Mouse (Mus musculus) embryonic facial prominence, embryonic 10.5 days (tissue): ENCODE data around the gene Grap2. TPM values are rescaled to one million over a fixed set of nuclear protein-coding genes. Genes with fewer than 3 reads are reported as not detected.

Source experiments
- DNase-seq: peaks from one replicate; pipeline ENCODE4 v3.0.0-alpha.2; 2017; ENCODE audit warnings: low spot score
- H3K27ac ChIP-seq: fragments of 300-500 bp; sonication (generic); replicated peaks from 2 replicates; pipeline ENCODE4 v1.5.1; 2016; ENCODE audit warnings: mild to moderate bottlenecking
- H3K27me3 ChIP-seq: fragments of 300-500 bp; sonication (generic); replicated peaks from 2 replicates; pipeline ENCODE4 v1.6.1; 2016; ENCODE audit warnings: low read depth, mild to moderate bottlenecking; ENCODE audit not compliant: poor library complexity, severe bottlenecking
- H3K36me3 ChIP-seq: fragments of 300-500 bp; sonication (generic); replicated peaks from 2 replicates; pipeline ENCODE4 v1.6.1; 2016; ENCODE audit warnings: mild to moderate bottlenecking, moderate library complexity
- H3K4me1 ChIP-seq: fragments of 300-500 bp; sonication (generic); 2 replicates; pipeline ENCODE4 v1.6.1; 2016
- H3K4me3 ChIP-seq: fragments of 300-500 bp; sonication (generic); 2 replicates; pipeline ENCODE4 v1.5.1; 2016; ENCODE audit warnings: mild to moderate bottlenecking, moderate library complexity
- H3K9me3 ChIP-seq: fragments of 300-500 bp; sonication (generic); 2 replicates; pipeline ENCODE4 v1.6.1; 2016; ENCODE audit warnings: mild to moderate bottlenecking
- WGBS: fragments of 180-500 bp; shearing (Covaris S2); methylation state at CpG from one replicate; pipeline ENCODE4 v1.1.7; 2016; 5-methylcytosine and 5-hydroxymethylcytosine counted together
- microRNA-seq: library from miRNA; unstranded; fragments of <30 nt; microRNA quantifications from one replicate; pipeline ENCODE4, GENCODE M21; 2017
- polyA plus RNA-seq: library from polyadenylated mRNA; unstranded; fragments of >200 nt; fragmentation: Nextera tagmentation; extraction: Ambion mirVana; gene quantifications from 2 replicates; pipeline ENCODE4 v1.2.1, GENCODE M21; 2016

The Grap2 gene
- polyA plus RNA-seq, 1 experiment from 2014 or later = 1.0 TPM

DNA sequence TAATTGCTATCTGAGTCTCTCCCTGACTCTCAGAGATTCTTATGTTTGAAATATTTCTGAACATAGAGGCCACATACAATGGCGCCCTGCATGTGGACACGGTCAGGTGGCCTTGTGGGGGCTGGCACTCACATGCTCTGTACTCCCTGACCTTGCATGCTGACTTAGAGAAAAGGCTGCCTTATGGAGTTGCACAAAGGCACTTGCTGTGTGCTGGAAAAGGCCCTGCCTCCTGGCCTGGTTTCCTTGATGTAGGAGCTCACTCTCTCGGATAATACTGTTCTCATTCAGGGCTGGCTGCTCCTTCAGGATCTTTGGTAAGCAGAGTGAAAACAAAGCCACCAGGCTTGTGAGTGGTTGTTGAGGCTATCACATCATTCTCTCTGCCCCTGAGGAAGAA, 111.6 kb downstream of the Grap2 start:
- peaks cover 62% of the 10 kb centered on the region for H3K4me1 ChIP-seq
- H3K9me3 ChIP-seq = no peaks in the 10 kb centered on the region
- no peak for DNase-seq
- H3K27ac ChIP-seq = peak overlapping the region; percentile 11
- H3K27me3 ChIP-seq = peaks cover 24% of the 10 kb centered on the region; the same call in 1 of the 2 replicates
- H3K36me3 ChIP-seq = no peaks in the 10 kb centered on the region
- no peak overlapping the region for H3K4me3 ChIP-seq
- WGBS = 55% methylated on average over 3 of the region's 3 CpGs

DNA sequence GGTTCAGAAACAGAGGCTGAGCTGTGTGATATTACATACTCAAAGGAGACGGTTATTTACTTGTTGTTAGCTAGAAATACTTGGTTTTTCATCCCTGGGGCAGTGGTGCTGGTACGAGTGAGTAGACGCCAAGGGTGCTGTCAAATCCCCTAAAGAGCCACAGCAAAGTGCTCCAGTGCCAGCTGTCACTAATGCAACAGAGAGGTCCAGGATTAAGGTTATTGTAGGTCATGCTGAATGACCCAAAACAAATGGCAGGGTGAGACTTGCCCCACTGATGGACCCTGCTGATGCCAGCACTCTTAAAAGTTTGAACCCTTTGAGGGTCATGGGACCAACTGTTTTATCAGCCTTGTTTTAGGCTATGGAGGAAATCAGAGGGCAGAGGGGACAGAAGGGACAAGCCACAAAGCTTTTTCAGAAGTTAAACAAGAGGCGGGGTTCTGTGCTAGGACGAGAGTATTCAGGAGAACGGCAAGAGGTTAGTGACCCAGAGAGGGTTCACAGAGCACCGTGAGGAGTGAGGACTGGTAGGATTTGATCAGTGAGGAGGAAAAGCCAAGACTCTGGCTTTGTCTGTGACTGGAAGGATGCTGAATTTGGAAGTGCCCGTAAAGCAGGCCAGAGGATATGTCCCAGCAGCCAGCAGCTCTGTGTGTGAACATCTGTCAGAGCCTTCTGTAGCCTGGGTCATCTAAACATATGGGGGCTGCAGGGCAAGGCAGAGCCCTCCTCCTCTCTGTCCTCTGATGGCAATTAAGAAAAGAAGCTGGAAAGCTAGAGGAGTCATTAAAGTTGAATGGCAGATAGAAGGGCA, 112.6 kb downstream of the Grap2 start:
- peaks cover 24% of the 10 kb centered on the region; the same call in 1 of the 2 replicates for H3K27me3 ChIP-seq
- H3K27ac ChIP-seq = peak overlapping the region; percentile 14; the same call in 1 of the 2 replicates
- no peaks in the 10 kb centered on the region for H3K9me3 ChIP-seq
- H3K36me3 ChIP-seq = no peaks in the 10 kb centered on the region
- no peak for DNase-seq
- WGBS = 21% methylated on average over 8 of the region's 8 CpGs
- 0 out of 2 replicates have a peak overlapping the region, but pooled peaks have one; percentile 16 for H3K4me3 ChIP-seq
- H3K4me1 ChIP-seq = peaks cover 54% of the 10 kb centered on the region

DNA sequence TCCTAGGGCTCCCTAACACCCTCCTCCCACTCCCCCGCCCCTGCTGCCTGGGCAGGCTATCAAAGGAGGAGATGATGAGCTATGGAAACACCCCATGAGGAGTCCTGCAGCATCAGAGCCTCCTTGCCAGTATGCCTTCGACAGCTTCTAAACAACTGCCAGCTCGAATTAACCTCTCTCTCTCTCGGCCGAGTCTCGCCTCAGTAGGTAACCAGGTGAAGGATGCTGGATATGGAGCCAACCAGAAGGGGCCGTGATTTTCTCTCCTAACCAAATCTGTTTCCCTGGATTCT, 113.2 kb downstream of the Grap2 start:
- Histone ChIP-seq H3K4me1 (peaks cover 48% of the 10 kb centered on the region), H3K4me3 (no peak overlapping the region), H3K27me3 (peaks cover 20% of the 10 kb centered on the region; the same call in 1 of the 2 replicates), H3K9me3 (no peaks in the 10 kb centered on the region), H3K27ac (peak overlapping the region; percentile 14; the same call in 1 of the 2 replicates), H3K36me3 (no peaks in the 10 kb centered on the region)
- WGBS = 42% methylated on average over 7 of the region's 7 CpGs
- no peak for DNase-seq

DNA sequence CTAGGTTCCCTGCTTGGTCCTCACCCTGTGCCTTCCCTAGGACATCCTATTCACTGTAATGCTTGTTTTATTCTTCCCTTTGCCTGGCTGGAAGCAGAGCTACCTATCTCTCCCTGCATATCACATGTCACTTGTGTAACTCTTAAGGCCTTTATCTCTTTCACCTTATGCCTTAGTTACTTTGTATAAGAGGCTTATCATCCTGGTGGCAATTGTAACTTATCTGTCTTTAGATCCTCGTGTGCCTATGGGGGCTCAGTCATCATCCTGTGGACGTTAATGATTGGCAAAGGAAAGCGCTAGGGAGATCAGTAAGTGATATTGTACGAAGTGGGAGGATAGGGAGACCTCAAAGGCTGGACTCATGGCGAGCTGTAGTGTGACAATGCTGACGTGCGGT, 116.1 kb downstream of the Grap2 start:
- Histone ChIP-seq H3K4me1 (peaks cover 41% of the 10 kb centered on the region), H3K27me3 (peaks cover 25% of the 10 kb centered on the region; the same call in 1 of the 2 replicates), H3K36me3 (no peaks in the 10 kb centered on the region), H3K27ac (no peak overlapping the region), H3K9me3 (no peaks in the 10 kb centered on the region), H3K4me3 (no peak overlapping the region)
- DNase-seq = no peak
- 78% methylated on average over 7 of the region's 7 CpGs for WGBS

DNA sequence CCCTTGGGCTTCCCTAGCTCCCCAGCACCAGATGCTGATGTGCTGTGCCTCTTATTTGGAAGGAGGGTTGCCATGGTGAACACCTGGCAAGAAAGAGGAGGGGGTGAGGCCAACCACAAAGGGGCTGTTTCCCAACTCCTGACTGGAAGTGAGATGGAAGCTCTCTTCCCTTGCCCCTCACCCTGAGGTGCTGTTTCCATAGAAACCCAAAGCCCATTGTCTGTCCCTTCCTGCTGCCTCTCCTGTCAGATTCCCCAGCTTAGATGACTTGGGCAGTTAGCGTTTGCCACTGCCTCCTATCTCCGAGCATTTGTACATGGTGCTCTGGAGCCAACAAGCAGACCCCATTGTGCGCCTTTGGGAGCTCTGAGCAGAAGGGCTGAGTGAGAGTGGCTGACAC, 121.1 kb downstream of the Grap2 start:
- H3K4me3 ChIP-seq = no peak overlapping the region
- no peaks in the 10 kb centered on the region for H3K9me3 ChIP-seq
- DNase-seq = no peak
- peaks cover 21% of the 10 kb centered on the region for H3K4me1 ChIP-seq
- no peak overlapping the region for H3K27ac ChIP-seq
- H3K27me3 ChIP-seq = 0 out of 2 replicates have a peak, but pooled peaks cover 19% of the 10 kb centered on the region
- 25% methylated on average over 3 of the region's 3 CpGs for WGBS
- no peaks in the 10 kb centered on the region for H3K36me3 ChIP-seq

DNA sequence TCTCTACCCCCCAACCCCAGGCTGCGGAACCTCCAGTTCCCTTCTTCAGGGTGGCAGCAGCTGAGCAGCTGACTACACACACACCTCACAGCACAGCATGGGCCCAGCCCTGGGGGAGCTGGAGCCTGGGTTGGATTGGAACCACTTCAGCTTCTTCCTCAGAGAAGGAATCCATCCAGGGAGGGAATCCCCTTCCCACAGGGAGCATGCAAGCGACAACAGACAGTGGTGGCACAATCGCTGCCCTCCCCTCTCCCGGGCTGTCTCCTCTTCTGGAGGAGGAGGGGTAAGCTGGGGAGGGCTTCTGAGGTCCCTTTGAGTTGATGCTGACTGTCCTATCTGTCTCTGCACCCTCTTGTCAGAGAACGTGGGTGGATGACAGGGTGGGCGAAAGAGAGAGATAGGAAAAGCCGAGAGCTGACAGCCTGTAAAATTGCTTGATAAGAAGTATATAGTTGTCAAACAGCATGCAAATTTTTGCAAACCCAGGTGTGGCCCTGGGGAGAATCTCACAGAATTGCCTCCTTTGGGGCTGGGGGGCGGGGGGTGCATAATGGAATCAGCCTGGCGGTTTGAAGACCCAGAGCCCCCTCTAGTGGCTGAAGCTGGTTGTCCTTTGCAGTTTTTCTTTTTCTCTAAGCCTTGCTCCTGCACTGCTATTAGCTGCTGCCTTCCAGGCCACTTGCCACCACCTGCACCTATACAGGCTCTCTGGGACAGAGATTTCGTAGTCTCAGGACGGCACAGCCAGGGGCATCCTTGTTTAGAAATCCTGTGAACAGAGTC, 121.9 kb downstream of the Grap2 start:
- WGBS = 29% methylated on average over 11 of the region's 11 CpGs
- H3K4me1 ChIP-seq = peaks cover 21% of the 10 kb centered on the region
- H3K27me3 ChIP-seq = 0 out of 2 replicates have a peak, but pooled peaks cover 19% of the 10 kb centered on the region
- H3K36me3 ChIP-seq = no peaks in the 10 kb centered on the region
- H3K27ac ChIP-seq = peak overlapping the region; percentile 61; the same call in 1 of the 2 replicates
- H3K4me3 ChIP-seq = no peak overlapping the region; the same call in 1 of the 2 replicates
- DNase-seq = peak; percentile 70
- H3K9me3 ChIP-seq = no peaks in the 10 kb centered on the region

DNA sequence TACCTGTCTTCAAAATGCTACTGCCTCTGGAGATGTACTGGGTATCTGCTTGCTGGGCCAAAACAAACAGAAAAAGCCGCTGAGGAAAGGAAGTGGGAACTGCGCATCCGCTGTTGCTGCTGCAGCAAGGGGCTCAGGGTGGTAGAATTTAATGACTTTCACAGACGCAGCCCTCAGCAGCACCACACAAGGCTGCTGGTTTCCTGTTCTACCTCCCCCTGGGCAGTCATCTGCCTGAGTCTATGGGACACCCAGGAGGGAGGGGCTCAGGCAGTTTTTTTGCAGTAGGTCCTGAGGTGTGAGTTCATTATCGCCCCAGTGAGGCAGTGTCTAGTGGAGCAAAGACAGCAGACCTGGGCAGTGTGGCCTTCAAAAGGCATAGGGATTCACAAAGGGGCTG, 125.2 kb downstream of the Grap2 start:
- no peak for DNase-seq
- no peak overlapping the region for H3K27ac ChIP-seq
- no peak overlapping the region for H3K4me3 ChIP-seq
- H3K4me1 ChIP-seq = peaks cover 15% of the 10 kb centered on the region
- 48% methylated on average over 5 of the region's 5 CpGs for WGBS
- H3K9me3 ChIP-seq = no peaks in the 10 kb centered on the region
- H3K36me3 ChIP-seq = no peaks in the 10 kb centered on the region
- 0 out of 2 replicates have a peak, but pooled peaks cover 8% of the 10 kb centered on the region for H3K27me3 ChIP-seq

DNA sequence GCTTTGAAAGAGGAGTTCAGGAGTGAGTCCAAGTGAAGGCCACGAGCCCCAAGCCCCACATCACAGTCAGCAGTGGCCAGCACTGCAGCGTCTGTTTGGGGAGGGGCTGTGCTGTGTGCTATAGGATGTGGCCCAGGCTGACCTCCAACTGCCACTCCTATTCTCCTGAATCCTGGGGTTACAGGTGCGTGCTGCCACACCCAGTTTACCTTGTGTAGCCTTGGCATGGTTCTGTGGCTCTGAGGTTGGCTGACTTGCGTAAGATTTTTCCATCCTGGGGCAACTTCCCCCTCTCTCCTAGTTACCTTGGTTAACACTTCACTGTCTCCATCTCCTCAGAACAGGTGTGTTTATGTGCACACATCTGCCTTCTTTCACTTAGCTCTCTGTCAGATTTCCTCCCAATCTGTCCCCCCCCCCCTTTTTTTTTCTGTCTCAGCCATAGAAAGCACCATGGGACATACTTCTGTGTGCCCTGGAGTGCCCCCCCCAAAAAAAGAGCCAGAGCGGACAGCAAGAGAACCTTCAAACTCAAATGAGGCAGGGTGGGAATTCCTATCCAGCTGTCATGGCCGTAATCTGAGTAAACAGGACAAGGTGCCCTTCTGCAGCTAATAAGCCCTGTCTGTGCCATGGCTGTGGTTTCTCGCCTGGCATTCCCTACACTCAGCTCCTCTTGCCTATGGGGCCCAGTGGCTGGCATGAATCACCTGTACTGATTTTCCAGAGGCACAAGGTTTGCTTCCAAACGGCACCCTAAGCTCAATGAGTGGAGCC, 129.3 kb downstream of the Grap2 start:
- DNase-seq = no peak
- H3K9me3 ChIP-seq = no peaks in the 10 kb centered on the region
- no peaks in the 10 kb centered on the region for H3K36me3 ChIP-seq
- H3K4me1 ChIP-seq = peaks cover 11% of the 10 kb centered on the region
- no peaks in the 10 kb centered on the region for H3K27me3 ChIP-seq
- no peak overlapping the region for H3K4me3 ChIP-seq
- no peak overlapping the region for H3K27ac ChIP-seq
- 75% methylated on average over 8 of the region's 8 CpGs for WGBS

Small RNA genes within 50 kb of the gene (microRNA-seq; reads per million reads assigned to microRNA genes)
- not detected for gene Mir6957

Other genes with a start within 250 kb of the Grap2 start
- not detected in 2 replicates for gene Enthd1, start 7.4 kb upstream of the Grap2 start, polyA plus RNA-seq
- 3.6 and 4.8 TPM in 2 replicates for gene Fam83f, start 99.3 kb downstream of the Grap2 start, polyA plus RNA-seq
- 44.2 and 46.9 TPM in 2 replicates for gene Tnrc6b, start 138.7 kb downstream of the Grap2 start, polyA plus RNA-seq